Mouse (Mus musculus): ENCODE data around the gene Lcn4.

DNA sequence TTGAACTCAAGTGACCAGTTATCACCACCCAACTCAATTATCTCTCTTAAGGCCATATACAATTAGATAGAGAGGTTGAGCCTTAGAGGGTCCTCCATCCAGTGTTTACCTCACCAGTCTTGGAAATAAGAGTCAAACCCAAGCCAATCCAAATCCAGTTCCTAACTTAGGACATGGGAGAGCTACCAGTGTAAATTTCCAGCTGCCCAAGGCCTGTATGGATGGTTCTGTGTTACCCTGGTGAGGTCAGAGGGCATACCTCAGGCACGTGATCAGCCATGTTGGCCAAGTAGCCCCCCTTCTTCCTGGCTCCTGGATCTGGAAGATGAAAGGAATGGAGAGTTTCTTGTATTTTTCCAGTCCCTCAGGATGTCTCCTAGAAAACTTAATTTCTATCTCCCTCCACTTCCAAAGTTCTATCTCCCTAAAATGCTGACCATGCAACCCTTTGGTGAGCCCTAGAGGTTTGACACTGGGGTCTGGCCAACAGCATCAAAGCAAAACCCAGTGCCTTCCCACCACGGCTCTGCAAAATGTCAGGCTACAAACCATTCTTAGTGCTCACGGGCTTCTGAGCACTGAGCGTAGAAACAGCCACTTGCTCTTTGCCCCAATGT, 33.7 kb downstream of the Lcn4 start:
- no peak for TF ChIP-seq CTCF (IDR thresholded peaks at IDR 0.05; ENCODE audit: low read depth)
- TF ChIP-seq EP300 (IDR thresholded peaks at IDR 0.05; ENCODE audit: low read depth), result no peak

Data from liver, embryonic 14.5 days (tissue).